Mouse (Mus musculus): ENCODE measurements around the gene Ctso.

Ctso gene

GRCm38 (mm10) chr3:81961336-81961735 is 28.9 kb downstream of the Ctso start:
- DNase-seq, result no peak

- DNase-seq, result no peak
Measured at GRCm38 (mm10) chr3:81963768-81964167, 31.4 kb downstream of the Ctso start.

- DNase-seq, result no peak
Measured at GRCm38 (mm10) chr3:81964596-81964995, 32.2 kb downstream of the Ctso start.

GRCm38 (mm10) chr3:81975607-81976006 is 43.2 kb downstream of the Ctso start:
- DNase-seq, result no peak

- DNase-seq, result no peak
Measured at GRCm38 (mm10) chr3:81976102-81976501, 43.7 kb downstream of the Ctso start, which contains the start of gene Tdo2. Gene Tdo2, minus strand, starts transcription at chr3:81976202.

GRCm38 (mm10) chr3:81981576-81981975 is 49.2 kb downstream of the Ctso start:
- no peak for DNase-seq

- no peak for DNase-seq
Measured at GRCm38 (mm10) chr3:81981990-81982389, 49.6 kb downstream of the Ctso start, which contains the start of gene Asic5. Gene Asic5, plus strand, starts transcription at chr3:81982290.

- DNase-seq, result no peak
Measured at GRCm38 (mm10) chr3:81983120-81983895, 50.9 kb downstream of the Ctso start.

- DNase-seq, result no peak
Measured at GRCm38 (mm10) chr3:81985100-81985499, 52.7 kb downstream of the Ctso start.

GRCm38 (mm10) chr3:81986103-81986502 is 53.7 kb downstream of the Ctso start:
- DNase-seq, result no peak

- no peak for DNase-seq
Measured at GRCm38 (mm10) chr3:81987628-81988027, 55.2 kb downstream of the Ctso start.

GRCm38 (mm10) chr3:81989692-81990141 is 57.3 kb downstream of the Ctso start:
- DNase-seq, result peak in 1 of 2 experiments; percentile 4

- no peak for DNase-seq
Measured at GRCm38 (mm10) chr3:81990531-81990930, 58.1 kb downstream of the Ctso start.

GRCm38 (mm10) chr3:81995371-81995770 is 63.0 kb downstream of the Ctso start:
- DNase-seq, result no peak

GRCm38 (mm10) chr3:81995988-81996387 is 63.6 kb downstream of the Ctso start:
- peak; percentile 34 to 40 for DNase-seq
